Mouse (Mus musculus) thymus, postnatal 10 days (tissue): Measurements from ENCODE around the gene S1pr2.
"Not testable (repeated sequence)": the region's sequence is repeated elsewhere in the genome, so short reads cannot be mapped to it uniquely, and the experiment has no call there.

Source experiments
- DNase-seq, 2 experiments: peaks; one replicate each; pipeline ENCODE4 v3.0.0; 2021; ENCODE audit warnings: low spot score in 2 of 2

S1pr2 gene

GRCm38 (mm10) chr9:21000811-21001210 is 24.2 kb upstream of the S1pr2 start:
- no peak for DNase-seq

DNA sequence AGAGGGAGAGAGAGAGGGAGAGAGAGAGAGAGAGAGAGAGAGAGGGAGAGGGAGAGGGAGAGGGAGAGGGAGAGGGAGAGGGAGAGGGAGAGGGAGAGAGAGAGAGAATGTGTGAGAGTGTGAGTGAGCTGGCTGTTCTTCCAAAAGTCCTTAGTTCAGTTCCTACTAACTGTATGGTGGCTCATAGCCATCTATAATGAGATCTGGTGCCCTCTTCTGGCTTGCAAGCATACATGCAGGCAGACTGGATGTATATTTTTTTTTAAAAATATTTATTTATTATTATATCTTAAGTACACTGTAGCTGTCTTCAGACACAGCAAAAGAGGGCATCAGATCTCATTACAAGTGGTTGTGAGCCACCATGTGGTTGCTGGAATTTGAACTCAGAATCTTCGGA is 21.8 kb upstream of the S1pr2 start:
- not testable (repeated sequence) for DNase-seq

- DNase-seq: no peak
Measured at GRCm38 (mm10) chr9:20997065-20997464, 20.5 kb upstream of the S1pr2 start.

- no peak for DNase-seq
Measured at GRCm38 (mm10) chr9:20995069-20995468, 18.5 kb upstream of the S1pr2 start.

DNA sequence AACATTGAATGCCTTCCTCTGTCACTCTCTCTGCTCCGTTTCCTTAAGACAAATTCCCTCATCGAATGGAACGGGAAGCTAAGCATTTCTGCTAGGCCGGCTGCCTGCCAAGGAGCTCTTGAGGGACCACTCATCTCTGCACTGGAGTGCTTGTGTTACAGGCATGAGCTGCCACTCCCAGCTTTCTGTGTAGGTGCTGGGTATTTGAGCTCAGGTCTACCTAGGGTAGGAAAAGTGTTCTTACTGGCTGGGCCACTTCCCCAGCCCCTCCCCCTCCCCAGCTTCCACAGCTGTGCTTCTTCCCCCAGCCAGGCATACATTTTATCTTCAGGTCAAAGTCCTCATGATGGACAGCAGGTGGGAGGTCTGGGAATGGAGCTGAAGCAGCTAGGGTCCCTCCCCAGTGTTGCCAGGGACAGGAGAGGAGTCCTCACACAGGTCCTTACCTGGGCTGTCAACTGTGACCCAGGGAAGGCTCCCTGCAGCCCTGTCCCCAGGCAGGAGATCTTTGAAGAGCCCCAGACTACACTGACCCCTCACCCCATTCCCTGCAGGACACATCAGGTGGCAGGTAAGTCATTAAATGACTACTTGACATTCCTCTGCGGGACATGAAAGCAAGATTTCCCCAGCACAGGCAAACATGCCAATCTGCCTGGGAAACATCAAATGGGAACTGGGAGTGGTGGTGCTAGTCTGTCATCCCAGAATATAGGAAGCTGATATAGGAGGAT is 16.8 kb upstream of the S1pr2 start:
- no peak for DNase-seq

GRCm38 (mm10) chr9:20991587-20991986 is 15.0 kb upstream of the S1pr2 start:
- DNase-seq: no peak

GRCm38 (mm10) chr9:20990861-20991260 is 14.3 kb upstream of the S1pr2 start:
- no peak for DNase-seq

DNA sequence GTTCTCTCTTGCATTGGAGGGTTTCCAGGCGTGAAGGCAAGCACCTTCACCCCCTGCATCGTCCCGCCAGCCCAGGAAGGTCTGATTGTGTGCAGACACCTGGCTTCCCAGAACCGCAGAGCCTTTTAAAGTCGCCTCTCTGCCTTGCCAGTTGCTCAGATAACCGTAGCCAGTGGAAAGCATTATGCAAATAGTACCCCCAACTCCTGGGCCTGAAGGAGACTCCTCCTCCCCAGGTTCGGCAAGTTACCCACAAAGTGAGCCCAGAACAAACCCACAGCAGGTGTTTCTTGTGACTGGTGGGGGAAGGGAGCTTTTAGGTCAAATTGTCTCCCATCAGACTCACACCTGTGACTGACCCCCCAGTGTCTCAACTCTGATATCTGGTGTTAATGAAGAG is 11.4 kb upstream of the S1pr2 start:
- no peak for DNase-seq

DNA sequence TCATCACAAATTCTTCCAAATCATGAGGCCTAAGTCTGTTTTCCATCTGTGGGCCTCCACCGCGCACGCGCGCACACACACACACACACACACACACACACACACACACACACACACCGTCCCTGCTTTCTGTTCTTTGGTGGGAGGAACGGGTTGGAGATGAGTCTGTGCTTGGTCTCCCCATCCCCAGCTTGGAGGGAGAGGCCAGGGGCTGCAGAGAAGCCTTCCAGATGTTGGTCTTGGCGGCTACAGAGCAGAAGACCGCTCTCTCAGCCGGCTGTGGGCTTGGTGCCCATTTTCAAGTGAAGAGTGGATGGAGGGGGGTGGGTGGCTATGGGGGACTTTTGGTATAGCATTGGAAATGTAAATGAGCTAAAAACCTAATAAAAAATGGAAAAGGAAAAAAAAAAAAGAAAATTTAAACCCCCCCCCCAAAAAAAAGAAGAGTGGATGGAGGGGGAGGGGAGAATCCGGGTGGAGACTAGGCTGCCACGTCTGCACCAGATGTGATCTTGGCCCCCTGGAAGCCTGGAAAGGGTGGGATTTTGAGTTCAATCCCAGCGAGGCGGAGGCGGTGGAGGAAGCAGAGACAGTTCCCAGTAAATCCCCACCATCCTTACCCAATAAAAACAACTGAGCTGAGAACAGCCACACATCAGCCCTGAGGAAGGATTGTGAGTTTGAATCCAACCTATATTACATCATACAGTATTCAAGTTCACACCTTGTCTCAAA is 10.5 kb upstream of the S1pr2 start:
- no peak for DNase-seq

- DNase-seq: peak in 1 of 2 experiments; percentile 27
Measured at GRCm38 (mm10) chr9:20983169-20983568, 6.6 kb upstream of the S1pr2 start.

DNA sequence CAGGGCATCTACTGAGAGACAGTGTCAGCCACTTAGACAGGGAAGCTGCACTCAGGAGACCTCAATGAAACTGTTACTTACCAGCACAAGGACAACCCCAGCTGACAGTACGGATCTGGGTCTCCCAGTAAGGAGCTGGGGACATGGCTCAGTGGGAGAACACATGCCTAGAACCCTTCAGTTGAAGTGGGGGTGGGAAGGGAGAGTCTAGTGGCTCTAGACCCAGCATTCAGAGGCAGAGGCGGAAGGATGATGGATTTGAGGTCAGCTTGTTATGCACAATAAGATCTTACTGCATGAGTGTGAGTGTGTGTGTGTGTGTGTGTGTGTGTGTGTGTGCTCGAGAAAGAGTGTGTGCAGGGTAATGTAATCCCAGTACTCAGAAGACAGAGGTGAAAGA is 5.6 kb upstream of the S1pr2 start:
- DNase-seq: no peak

DNA sequence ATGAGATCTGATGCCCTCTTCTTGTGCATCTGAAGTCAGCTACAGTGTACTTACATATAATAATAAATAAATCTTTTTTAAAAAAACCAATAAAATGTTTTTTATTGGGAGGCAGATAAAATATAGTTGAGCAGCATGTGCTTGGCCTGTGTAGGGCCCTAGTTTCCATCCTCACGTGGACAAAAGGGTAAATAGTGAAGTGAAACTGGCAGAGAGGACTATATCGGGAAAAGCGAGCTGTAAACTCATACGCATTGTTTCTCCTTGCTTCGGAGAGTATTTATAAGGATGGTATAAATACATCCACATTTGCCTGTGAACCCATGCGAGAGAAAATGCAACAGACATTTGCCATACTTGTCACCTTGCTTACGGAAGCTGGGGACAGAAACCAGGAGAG is 3.2 kb upstream of the S1pr2 start:
- DNase-seq: no peak

DNA sequence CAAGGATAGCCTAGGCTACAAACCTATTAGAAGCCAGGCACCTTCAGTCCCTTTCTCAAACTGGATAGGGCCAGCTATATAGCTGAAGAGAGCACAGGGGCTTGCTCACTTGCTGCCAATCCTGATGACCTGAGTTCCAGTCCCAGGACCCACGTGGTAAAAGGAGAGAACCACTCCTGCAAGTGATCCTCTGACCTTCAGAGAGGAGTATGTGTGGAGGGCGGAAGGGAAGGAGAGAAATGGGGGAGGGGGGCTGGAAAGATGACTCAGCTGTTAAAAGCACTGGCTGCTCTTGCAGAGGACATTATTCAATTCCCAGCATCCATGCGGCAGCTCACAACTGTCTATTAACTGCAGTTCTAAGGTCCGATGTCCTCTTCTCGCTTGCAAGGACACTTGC is 2.6 kb upstream of the S1pr2 start:
- DNase-seq: no peak

GRCm38 (mm10) chr9:20978409-20979095 is 2.0 kb upstream of the S1pr2 start:
- DNase-seq: no peak

- DNase-seq: no peak
Measured at GRCm38 (mm10) chr9:20976961-20977689, 544 bp upstream of the S1pr2 start.

GRCm38 (mm10) chr9:20975431-20976215 is 958 bp downstream of the S1pr2 start:
- peak; percentile 15 to 27 for DNase-seq

GRCm38 (mm10) chr9:20973682-20974075 is 2.9 kb downstream of the S1pr2 start:
- DNase-seq: no peak

DNA sequence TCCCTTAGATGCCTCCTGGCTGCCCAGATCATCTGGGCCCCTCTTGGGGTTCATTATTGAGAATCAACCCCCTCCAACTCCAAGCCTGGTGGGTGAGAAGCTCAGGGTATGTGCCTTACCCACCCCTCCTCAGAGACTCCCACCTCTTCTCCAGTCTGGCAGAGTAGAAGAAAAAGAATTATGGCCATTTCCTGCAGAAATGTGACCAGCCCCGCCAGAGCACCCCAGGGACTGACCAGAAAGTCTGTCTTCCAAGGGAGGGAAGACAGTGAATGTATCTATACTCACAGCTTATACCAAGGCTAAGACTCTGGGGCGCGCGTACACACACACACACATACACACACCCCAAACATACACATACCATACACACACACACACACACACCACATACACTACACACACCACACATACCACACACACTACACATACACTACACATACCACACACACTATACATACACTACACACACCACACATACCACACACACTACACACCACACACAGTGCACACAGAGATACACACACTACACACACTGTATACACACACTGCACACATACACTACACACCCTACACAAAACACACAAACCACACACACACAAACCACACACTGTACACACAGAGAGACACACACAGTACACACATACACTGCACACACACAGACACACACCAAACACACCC is 3.4 kb downstream of the S1pr2 start:
- DNase-seq: no peak

DNA sequence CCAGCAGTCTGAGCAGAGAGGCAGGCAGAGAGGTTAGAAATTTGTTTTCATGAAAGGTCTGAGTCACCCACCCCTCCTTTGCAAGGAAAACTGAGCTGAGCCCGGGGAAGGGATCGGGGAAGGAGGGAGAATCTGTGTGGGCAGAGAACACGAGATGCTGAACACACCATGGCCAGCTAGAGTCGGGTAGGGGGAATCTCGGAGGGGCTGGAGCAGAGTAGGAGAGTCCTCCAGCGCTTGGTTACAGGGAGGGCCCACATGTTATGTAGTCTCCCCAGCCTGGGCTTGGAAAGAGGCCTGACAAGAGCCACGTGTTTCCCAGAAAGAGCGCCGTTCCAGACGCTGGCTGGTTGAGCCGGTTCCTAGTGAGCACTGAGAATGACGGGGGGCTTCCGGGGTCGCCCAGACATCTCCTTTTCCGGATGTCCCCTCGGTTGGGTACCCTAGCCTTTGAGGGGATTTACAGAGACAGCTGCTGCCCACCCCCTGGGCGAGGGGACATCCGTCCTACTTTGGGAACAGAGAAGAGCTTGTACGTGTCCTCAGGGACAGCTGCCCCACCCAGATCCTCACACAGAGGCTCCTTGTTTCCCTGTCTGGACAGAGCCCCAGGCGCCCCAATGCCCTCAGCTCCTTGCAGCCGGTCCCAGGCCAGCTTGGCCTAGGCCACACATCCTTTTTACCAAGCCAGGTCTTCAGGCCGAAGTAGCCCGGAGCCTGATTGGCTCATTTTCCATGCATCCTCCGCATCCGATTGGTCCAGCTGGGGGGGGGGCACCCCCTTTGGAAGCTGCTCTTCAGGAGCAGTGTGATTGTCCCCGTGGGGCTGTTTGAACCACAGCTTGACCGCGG is 4.2 kb downstream of the S1pr2 start:
- no peak for DNase-seq

DNA sequence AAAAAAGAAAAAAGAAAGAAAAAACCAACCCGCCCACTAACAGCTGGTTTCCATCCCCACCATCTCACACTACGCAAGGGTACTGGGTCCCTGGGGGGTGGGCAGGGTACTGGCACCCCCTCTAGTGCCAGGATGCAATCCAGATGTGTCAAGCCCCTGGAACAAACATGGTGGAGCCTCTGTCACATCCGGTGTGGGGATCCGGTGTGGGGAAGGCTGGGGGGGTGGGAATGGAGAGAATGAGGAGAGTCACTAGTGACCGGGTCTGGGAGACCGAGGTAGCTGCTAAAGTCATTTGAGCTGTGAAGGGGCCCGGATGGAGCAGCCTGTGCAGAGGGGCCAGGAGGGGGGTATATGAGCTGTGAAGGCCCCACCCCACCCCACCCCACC is 4.8 kb downstream of the S1pr2 start:
- no peak for DNase-seq
